Mouse (Mus musculus) right cerebral cortex, postnatal 25 days (tissue): ENCODE results near the gene Prc1.

Experiments
- DNase-seq: peaks from one replicate; pipeline ENCODE4 v3.0.0; 2022

The Prc1 gene

DNA sequence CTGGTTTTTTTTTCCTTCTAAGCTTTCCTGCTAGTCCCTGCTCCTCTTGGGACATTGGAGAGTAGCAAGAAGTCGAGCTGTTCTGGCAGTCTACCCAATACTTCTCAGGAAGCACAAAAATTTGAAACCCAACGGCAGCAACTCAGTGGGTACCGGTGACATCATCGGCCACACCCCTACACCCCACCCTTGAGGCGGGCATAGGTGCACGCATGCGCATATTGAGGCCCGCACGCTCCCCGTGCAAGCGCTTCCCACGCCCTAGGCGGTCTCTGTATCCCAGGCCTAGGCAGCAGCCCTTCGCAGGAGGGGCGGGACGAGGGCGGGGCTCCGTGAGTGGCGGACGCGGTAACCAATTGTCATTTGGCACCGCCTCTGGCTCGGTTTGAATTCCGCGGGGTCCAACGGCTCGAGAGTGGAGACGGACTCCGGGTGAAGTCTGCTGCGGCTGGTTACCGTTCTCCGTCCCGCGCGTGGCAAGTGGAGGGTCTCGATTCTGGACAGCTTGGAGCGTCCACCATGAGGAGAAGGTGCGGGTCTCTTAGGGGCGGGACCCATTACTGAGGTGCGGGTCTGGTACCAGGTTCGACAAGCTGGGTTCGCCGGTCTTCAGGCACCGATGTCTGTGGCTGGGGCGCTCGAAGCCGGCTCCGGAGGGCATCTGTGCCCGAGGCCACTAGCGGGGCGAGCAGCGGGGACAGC is at the start of gene Prc1:
Prc1 (plus strand) TSS at position 389 of the 702 bp plus-strand sequence.
- peak; percentile 98 for DNase-seq

DNA sequence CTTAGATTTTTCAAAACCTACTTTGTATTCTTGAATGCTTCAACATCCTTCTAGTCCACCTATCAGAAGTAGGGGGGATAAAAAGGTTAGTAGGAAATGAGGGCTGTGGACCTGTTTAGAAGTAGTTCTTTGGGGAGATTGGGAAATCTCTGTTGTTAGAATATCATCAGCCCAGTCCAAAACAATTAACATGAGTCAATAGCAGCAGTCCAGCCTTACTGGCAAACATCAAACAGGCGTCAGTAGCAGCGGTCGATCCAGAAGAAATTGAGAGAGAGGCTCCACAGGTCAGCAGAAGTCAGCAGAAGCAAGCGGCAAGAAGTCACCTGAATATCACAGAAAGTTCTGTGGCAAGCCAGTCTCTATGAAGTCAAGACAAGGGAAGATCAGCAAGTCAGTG is 49.4 kb upstream of the Prc1 start:
- DNase-seq = no peak

DNA sequence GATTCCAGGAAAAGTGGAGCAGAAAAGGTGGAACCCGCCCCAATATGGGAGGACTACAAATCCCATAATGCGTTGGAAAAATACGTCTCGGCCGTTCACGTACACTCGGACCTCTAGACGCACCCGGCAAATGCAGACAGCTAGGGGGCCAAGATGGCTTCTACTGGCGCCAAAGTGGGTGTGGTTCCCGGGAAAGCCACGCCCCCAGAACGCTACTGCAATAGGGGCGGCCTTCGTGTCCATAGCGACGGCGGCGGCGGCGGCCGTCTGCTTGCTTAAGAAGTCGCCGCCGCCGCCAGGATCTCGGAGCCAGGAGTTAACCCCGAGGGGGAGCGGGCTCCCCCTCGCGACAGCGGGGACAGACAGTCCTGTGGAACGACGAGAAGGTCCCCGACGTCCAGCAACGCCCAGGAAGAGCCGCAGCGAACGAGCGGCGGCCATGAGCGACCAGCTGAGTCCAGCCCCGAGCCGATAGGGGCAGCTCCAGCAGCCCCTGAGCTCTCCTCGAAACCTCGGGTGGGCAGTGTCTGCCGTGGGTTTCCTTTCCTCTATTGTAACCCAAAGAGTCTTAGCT is 48.0 kb upstream of the Prc1 start, which contains the start of gene Ttll13:
Ttll13 (plus strand) TSS at position 229 of the 574 bp plus-strand sequence.
- peak; percentile 94 for DNase-seq

DNA sequence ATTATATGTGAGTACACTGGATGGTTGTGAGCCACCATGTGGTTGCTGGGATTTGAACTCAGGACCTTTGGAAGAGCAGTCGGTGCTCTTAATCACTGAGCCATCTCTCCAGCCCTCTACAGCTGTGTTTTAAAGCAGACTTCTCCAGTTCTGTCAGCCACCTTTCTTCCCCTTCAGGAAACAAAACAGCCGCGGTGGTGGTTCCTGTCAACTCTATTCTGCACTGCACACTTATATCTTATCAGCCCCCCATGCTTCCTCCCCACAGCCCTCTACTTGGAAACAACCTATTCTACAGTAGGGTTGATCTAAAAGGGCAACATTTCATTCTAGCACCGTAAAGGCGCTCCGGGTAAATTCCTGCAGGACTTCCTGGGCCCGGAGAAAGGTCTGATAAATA is 47.4 kb upstream of the Prc1 start:
- no peak for DNase-seq

DNA sequence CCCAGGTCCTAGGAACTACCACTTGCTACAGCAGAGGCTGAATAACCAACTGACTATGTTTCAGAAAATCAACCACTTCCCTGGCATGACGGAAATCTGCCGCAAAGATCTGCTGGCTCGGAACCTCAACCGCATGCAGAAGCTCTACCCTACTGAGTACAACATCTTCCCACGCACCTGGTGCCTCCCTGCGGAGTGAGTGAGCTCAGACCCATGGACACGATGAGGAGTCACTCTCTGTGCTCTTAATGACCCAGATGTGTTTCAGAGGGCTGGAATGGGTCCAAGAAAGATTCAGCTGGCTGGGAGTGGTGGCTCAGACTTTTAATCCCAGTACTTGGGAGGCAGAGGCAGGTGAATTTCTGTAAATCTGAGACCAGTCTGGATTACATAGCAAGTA is 41.8 kb upstream of the Prc1 start:
- DNase-seq = no peak

DNA sequence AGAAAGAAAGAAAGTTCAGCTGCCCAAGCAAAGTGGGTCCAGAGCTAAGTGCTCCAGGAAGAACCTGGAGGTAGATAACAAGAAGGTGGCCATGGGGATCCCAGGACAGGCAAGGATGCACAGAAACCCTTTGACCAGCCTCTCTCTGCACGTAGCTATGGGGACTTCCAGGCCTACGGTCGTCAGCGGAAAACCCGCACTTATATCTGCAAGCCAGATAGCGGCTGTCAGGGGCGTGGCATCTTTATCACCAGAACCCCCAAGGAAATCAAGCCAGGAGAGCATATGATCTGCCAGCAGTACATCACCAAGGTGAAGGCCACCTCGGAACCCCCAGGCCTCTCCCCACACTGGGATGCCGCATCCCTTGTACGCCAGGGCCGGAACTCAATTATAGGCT is 41.4 kb upstream of the Prc1 start:
- no peak for DNase-seq

DNA sequence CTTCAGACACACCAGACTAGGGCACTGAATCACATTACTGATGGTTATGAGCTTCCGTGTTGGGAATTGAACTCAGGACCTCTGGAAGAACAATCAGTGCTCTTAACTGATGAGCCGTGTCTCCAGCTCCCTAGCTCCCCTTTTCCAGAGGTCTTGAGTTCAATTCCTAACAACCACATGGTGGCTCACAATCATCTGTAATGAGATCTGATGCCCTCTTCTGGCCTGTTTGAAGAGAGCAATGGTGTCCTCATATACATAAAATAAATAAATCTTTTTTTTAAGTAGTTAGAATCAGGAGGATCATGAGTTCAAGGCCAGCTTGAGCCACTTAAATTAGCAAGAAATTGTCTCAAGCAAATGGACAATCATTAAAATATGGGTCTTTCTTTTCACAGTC is 38.3 kb upstream of the Prc1 start:
- no peak for DNase-seq

DNA sequence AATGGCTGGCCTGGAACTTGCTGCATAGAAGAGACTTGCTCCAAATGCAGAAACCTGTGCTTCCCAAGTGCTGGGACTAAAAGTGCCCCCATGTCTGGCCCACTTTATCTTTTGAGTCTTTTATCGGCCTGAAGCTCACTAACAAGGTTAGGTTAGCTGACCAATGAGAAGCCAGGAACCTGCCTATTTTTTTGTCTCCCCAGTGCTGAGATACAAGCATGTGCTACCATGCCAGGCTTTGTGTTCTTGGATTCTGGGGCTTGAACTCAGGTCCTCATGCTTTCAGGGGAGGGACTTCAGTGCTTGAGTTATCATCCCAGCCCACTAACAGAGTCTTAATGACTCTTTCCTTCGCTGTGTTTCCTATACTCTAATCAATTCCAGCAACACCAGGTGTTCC is 36.5 kb upstream of the Prc1 start:
- DNase-seq = no peak

DNA sequence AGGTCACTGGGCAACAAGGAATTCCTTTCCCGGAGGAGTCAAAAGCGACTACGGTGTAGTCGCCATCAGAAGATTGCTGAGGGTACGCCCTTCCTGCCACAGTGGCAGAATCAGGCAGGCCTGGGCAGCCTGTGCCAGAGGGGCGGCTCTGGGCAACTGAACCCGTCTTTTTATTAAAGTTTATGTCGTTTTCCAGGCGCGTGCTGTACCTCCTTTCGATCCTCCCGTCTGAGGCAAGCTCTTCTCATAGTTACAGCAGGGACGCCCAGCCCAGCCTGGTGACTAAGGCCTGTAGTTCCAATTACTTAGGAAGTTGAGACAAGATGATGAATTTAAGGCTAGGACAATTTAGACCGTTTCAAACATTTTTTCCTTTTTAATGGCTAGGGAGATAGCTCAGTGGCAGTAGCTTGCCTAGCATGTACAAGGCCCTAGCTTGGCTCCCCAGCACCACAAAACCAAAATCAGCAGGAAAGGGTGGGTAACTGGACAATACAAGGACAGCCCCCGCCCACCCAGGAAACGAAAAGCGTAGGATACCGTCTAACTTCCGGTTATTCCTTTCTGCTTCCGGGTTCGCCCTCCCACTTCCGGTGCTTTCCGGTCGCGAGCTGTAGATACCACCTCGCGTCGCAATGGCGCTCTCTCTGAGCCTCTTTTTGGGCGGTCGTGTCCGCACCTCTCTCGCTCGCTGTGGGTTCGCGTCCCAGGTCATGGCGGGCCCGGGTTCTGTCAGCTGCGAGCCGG is 33.5 kb upstream of the Prc1 start, which contains the start of gene Ngrn:
Ngrn (plus strand) TSS at position 591 of the 747 bp plus-strand sequence.
- DNase-seq = peak; percentile 84

DNA sequence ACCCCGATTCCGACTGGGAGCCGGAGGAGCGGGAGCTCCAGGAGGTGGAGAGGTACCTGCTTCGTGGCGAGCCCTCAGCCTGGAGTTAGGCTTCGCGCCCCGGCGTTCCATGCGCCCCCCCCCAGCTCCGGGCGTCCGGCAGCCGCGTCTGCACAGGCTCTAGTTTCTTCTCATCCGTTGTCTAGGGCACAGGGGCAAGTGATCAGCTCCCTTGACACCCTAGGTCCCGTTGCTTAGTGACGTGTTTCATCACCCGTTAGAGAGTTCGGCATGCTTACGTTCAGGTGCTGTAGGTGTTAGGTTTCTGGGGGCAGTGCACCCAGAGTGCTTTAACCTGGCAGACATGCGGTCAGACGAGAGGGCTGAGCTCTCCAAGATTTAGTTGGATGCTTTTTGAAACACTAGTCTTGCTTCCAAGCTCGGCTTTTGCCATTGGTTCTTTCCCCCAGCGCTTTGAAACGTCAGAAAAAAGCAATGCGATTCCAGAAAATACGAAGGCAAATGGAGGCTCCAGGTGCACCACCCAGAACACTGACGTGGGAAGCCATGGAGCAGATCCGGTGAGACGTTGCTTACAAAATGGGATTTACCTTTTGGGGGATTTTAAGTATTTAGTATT is 32.8 kb upstream of the Prc1 start:
- peak; percentile 10 for DNase-seq

DNA sequence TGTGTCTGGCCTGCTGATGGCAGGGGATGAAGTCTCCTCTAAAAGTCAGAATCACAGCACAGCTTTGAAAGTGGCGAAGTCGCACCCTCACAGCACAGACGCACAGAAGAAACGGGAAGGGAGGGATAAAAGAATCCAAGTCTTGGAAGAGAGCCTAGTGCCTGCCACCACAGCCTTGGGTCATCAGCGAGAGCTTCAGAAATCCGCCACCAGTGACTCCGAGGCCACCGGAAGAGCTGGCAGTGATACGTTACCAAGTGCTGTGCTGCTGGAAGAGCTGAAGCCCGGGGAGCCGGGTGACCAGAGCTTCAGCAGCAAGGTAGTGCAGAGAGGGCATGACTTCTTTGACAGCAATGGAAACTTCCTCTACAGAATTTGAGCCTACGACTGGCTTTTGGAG is 29.6 kb upstream of the Prc1 start:
- DNase-seq = no peak

DNA sequence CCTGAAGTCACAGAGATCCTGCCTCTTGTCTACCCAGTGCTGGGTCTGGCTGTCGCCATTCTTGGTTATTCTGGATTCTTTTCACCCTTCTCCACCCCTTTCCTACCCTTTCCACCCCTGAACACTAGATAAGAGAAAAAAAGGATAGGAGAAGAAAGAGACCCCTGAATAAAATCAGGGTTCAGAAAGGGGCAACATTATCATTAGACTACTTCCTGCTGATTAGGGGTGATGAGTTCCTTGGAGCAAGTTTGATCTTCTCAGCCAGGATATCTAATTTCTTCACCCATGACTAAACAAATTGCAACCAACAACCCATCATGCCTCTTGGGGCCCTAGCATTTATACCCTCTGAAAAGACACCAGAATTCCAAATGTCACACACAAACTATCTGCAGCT is 26.5 kb upstream of the Prc1 start:
- no peak for DNase-seq

DNA sequence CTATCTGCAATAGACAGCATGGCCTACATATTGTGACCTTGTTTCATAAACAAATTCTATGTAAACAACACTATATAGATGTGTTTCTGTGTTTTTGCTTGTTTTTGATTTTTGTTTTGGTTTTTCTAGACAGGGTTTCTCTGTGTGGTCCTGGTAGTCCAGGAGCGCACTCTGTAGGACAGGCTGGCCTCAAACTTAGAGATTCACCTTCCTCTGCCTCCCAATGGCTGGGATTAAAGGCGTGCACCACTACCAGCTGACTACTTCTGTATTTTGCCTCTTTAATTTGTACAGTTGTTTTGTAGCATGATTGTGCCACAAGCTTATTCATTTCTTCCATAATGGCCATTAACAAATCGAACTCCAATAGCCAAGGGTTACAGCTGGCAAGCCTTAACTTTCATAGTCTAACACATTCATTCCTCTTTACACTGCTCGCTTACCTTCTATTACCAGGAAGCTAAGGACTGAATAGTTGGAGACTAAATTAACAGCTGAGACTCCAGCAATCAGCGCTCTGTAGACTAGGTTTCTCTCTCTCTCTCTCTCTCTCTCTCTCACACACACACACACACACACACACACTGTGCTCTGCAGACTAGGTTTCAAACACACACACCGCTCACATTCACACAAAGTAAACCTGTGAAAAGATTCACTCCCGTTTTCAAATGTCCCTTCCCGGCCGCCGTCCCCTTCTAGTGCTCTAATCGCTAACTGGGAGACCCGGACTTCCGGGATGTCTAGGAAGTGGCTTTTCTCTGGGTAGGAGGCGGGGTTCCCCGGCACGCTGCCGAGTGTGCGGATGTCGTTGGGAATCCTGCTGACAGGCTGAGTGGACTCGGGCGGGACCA is 25.1 kb upstream of the Prc1 start, which contains the start of gene Vps33b:
Vps33b (plus strand) TSS at position 753 of the 854 bp plus-strand sequence.
- peak; percentile 92 for DNase-seq

DNA sequence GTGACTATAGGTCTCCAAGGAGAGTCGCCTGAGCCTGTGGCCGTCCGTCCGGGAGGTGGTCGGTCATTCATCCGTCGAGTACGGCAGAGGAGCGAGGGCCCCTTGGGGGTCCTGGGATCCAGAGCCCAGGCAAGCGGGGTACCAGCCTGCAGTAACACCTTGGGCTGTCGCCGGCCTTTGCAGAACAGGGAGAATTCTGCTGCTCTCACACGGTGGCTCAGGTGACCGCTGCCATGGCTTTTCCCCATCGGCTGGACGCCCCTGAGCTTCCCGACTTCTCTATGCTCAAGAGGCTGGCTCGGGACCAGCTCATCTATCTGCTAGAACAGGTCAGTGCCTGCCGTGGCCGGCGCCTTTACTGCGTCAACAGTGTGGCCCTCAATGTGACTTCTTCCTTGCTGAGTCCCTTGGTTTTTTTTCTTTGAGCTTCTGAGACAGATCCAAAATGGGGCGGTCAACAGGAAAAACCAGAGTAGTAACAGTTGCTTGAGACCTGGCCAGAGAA is 24.4 kb upstream of the Prc1 start:
- DNase-seq = no peak

DNA sequence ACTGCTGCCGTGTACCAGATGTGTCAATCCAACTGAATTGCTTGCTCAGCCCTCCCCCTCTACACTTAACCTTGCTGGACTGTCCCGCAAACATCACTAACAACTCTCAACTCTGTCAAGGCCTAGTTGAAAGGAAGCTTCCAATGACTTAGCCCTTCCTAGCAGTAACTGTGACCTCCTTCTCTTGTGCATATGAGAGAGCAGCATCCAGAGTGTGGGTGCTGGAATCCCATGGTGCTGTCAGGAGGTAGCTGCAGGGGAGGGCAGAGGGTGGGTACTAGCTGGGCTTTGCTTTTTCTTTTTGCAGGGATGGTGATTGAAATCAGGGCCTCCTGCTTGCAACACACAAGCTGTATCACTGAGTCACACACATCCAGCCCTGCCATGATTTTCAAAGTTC is 20.8 kb upstream of the Prc1 start:
- no peak for DNase-seq

DNA sequence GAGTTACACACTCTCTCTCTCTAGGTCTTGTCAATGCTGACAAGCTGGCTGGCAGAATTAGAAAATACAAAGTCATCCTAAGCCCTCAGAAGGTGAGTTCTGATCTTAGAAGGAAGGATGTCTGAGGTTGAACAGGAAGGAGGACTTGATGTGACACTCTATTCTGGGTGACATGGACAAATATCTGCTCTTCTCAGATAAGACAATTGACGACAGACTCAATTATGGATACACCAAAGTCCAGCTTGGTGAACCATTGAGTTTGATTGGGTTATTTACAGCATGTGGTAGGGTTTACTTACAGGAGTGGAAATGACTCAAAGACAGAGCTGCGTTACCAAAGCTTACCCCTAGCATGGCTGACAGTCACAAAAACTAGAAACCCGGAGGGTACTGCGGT is 17.9 kb upstream of the Prc1 start:
- DNase-seq = no peak

DNA sequence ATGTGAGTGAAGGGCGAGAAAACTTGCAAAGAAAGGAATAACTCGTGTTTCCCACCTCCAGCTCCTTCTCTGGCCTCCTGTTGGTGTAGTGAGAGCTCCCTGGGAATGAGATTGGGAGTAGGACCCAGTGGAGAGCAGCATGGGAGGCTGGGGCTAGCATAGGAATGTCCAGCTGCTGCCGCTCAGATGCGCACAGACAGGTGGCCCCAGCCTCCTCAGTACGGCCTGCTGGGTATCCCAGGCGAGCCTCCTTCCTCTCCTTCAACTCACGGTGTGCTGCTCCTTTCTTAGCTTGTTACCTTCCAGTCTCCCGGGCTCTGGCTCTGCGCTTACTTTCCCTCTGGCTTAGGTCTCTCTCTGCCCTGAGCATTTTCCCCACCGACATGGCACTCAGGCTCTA is 14.2 kb upstream of the Prc1 start:
- no peak for DNase-seq

DNA sequence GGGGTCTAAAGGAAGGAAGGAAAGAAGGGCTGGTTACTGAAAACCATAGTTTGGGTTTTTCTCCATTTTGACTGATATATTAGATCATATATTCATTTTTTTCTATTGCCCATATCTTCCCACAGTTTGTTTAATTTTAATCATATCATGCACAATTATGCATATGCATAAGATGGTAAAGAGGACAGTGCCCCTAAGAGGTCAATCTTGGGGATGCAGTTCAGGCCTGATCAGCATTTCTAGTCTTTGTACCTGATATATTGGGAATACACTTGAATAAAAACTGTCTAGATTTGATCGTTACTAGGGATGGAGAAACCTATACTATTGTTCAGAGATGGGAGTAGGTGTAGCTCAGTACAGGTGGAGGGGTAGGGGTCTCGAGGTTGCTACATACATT is 13.3 kb upstream of the Prc1 start:
- DNase-seq = no peak

DNA sequence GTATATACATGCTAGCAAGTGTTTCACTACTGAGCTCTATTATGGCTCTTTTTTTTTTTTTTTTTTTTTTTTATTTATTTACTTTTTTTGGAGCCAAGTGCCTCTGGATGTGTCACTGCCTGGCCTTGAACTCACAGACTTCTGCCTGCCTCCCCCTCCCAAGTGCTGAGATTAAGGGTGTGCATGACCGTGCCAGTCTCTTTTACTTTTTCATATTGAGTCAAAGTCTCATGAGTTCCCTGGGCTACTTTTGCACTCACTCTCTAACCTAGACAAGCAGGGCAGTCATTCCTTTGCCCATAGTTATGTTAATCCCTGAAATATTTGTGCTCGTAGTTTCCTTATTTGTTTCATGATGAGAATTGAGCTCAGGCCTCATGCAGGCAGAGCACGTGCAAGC is 12.6 kb upstream of the Prc1 start:
- DNase-seq = no peak

DNA sequence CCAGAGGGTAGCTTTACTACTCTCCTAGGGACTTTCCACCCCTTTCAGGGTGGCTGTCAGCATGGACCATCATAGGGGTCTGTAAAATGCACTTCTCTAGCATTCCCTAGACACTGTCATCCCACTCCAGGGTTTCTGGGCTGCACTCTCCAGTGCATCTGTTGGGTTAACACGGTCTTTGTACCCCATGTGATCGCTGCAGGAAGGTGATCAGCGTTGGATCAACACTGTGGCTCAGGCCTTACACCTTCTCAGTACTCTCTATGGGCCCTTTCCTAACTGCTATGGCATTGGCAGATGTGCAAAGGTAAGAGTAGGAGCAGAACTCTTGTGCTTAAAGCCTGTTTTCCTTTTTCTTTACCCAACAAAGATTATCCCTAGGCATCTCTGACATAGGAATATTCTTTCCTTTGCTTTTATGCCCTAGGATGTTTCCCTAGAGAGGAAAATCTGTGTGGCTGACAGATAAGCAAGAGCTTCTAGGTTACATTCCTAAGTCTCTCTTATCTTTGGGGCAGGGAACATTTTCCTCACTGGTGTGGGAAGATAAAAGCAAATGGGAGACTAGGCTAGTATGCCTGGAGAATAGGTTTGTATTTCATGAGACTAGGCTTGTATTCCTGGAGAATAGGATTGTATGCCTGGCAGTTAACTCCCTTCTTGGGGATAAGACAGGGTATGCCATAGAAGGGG is 10.9 kb upstream of the Prc1 start:
- no peak for DNase-seq

DNA sequence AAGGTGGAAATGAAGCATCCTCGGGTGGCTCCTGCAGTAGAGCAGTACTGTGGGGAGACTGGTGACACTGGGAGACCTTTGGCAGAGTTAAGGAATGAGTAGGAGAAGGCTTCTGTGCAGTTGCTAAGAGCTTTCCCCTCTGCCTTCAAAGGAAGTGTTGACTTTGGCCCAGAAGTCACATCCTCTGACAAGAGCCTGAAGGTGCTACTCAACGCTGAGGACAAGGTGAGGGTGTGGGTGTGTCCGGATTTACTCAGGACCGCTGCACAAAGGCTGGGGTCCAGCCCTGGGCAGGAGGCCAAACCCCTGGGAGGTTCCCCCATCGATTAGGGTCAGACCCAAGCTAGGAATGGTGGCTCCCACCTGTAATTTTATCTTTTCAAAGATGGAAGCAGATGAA is 9.9 kb upstream of the Prc1 start:
- no peak for DNase-seq

DNA sequence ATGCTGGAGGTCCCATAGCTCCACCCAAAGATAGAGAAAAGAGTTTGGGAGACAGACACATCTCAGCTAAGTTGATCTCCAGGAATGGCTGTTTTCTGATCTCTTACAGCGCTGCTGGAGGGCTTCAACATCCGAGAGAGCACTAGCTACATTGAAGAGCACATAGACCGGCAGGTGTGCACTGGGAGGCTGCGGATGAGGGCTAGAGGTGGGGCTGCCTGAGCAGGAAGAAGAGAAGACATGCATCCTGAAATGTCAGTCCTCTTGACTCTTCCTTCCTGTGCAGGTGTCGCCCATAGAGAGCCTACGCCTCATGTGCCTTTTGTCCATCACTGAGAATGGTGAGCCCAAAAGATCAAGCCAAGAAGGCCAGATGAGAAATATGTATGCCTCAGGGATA is 8.5 kb upstream of the Prc1 start:
- DNase-seq = no peak
